Comparison of ENCODE assay signal across 8 mouse cellular contexts in genomic region chr9:35166144-35166797, GRCm38 (mm10). TPM values are rescaled to one million over a fixed set of nuclear protein-coding genes. Genes with fewer than 3 reads are reported as not detected.
DNase-seq lines count a peak whose midpoint lies in the region; ATAC-seq and TF ChIP-seq lines count a peak whose summit lies in the region.

No protein-coding gene starts in this region.

- no peak overlapping the region for H3K4me3 ChIP-seq in kidney, adult 2 months (ENCODE audit: insufficient read depth, low read depth, low read length)
- no peak overlapping the region for H3K4me3 ChIP-seq in liver, postnatal 0 days (ENCODE audit: low read depth, low read length)

- H3K9me3 ChIP-seq in liver, postnatal 0 days (ENCODE audit: low read length): no peaks in the 10 kb centered on the region

- no peak for TF ChIP-seq EP300 in liver, postnatal 0 days (IDR thresholded peaks at IDR 0.05; ENCODE audit: low read depth)

- H3K27ac ChIP-seq in kidney, adult 2 months (ENCODE audit: insufficient read depth, low read depth, low read length): peak overlapping the region; percentile 91
- H3K27ac ChIP-seq in liver, postnatal 0 days (ENCODE audit: low read depth): peak overlapping the region; percentile 45; the same call in 1 of the 2 replicates

- no peaks in the 10 kb centered on the region for H3K27me3 ChIP-seq in kidney, adult 2 months (replicated peaks; ENCODE audit: control insufficient read depth, insufficient read depth, low read length)
- H3K27me3 ChIP-seq in liver, postnatal 0 days (ENCODE audit: insufficient read depth, low read length): no peaks in the 10 kb centered on the region

- WGBS in kidney, adult 2 months: 6% methylated on average over 3 of the region's 3 CpGs
- 28% methylated on average over 3 of the region's 3 CpGs for WGBS in liver, postnatal 0 days (ENCODE audit: insufficient replicate concordance)

- peak; percentile 50 for TF ChIP-seq CTCF in kidney, adult 2 months (conservative IDR thresholded peaks at IDR 0.05; ENCODE audit: insufficient read depth, insufficient read length, low read depth, low read length)
- peak; percentile 75 for TF ChIP-seq CTCF in liver, postnatal 0 days (IDR thresholded peaks at IDR 0.05; ENCODE audit: low read depth)

- peaks cover 30% of the 10 kb centered on the region for H3K4me1 ChIP-seq in kidney, adult 2 months (ENCODE audit: control insufficient read depth, insufficient read depth, low read length)
- no peaks in the 10 kb centered on the region for H3K4me1 ChIP-seq in liver, postnatal 0 days (ENCODE audit: insufficient read depth)

- no peak overlapping the region for H3K4me2 ChIP-seq in liver, postnatal 0 days (ENCODE audit: low read depth, low read length)

- ATAC-seq in hematopoietic stem cell, adult 5-6 weeks (replicated peaks in 1 of 2; ENCODE audit: insufficient read depth in 1 of 2, low FRiP score in 2 of 2, low TSS enrichment in 1 of 2, low read depth in 1 of 2, poor library complexity in 2 of 2, severe bottlenecking in 2 of 2): peak; percentile 43 to 71; a peak in 2 of 4 replicates
- peak; percentile 71 for ATAC-seq in liver, postnatal 0 days

- no peak for TF ChIP-seq POLR2A in kidney, adult 2 months (IDR thresholded peaks at IDR 0.05; ENCODE audit: low read depth, low read length)

- intact Hi-C loops in left cerebral cortex, postnatal 10 days (cut with DNase I): loop anchor here (2.0 to 10.0 kb wide), 3 partner anchors 49 to 671 kb away; partner anchors contain the start of gene St3gal4

- no peak overlapping the region for H3K9ac ChIP-seq in liver, postnatal 0 days (replicated peaks)

- DNase-seq in kidney, adult 2 months: peak; percentile 75
- no peak for DNase-seq in kidney, adult 9 months
- peak; percentile 24 for DNase-seq in c-Kit-positive CD71-negative TER-119-negative erythroid progenitor cells, embryonic 14.5 days (ENCODE audit: low read depth)
- no peak for DNase-seq in liver, postnatal 0 days
- peak; percentile 77 for DNase-seq in retina, postnatal 1 day
- DNase-seq in spleen, postnatal 10 days (ENCODE audit: low spot score in 2 of 2): no peak
- DNase-seq in left cerebral cortex, postnatal 10 days (ENCODE audit: extremely low spot score in 1 of 2, low spot score in 2 of 2): no peak

- H3K36me3 ChIP-seq in kidney, adult 2 months (ENCODE audit: control insufficient read depth, insufficient read depth, low read length): no peaks in the 10 kb centered on the region
- peaks cover 10% of the 10 kb centered on the region; the same call in 1 of the 2 replicates for H3K36me3 ChIP-seq in liver, postnatal 0 days (replicated peaks; ENCODE audit: insufficient read depth, low read length)

RNA-seq across cellular contexts. Expression of gene Dcps, which starts 9.6 kb away (rescaled TPM):
- 36.2 and 41.1 TPM in 2 replicates for polyA plus RNA-seq in kidney, adult 2 months (2012; rRNA removed)
- 48.6 and 56.6 TPM in 2 replicates for total RNA-seq in hematopoietic stem cell, adult 5-6 weeks (2017)
- polyA plus RNA-seq in liver, postnatal 0 days (2015; fragmentation: Nextera tagmentation; extraction: Ambion mirVana): 23.7 and 23.9 TPM in 2 replicates
- total RNA-seq in left cerebral cortex, postnatal 10 days (2021): 10 to 100 TPM; 17.6 to 18.5 TPM

RNA-seq across cellular contexts. Expression of gene Srpr, which starts 33.7 kb away (rescaled TPM):
- 84.9 and 85.9 TPM in 2 replicates for polyA plus RNA-seq in kidney, adult 2 months (2012; rRNA removed)
- total RNA-seq in hematopoietic stem cell, adult 5-6 weeks (2017): 76.2 and 82.3 TPM in 2 replicates
- 93.4 and 94.4 TPM in 2 replicates for polyA plus RNA-seq in liver, postnatal 0 days (2015; fragmentation: Nextera tagmentation; extraction: Ambion mirVana)
- total RNA-seq in left cerebral cortex, postnatal 10 days (2021): 10 to 100 TPM; 54.4 to 61.0 TPM

RNA-seq across cellular contexts. Expression of gene Tirap, which starts 33.8 kb away (rescaled TPM):
- 8.1 and 11.2 TPM in 2 replicates for polyA plus RNA-seq in kidney, adult 2 months (2012; rRNA removed)
- 4.1 and 18.9 TPM in 2 replicates for total RNA-seq in hematopoietic stem cell, adult 5-6 weeks (2017)
- polyA plus RNA-seq in liver, postnatal 0 days (2015; fragmentation: Nextera tagmentation; extraction: Ambion mirVana): 8.8 and 10.6 TPM in 2 replicates
- total RNA-seq in left cerebral cortex, postnatal 10 days (2021): 1 to 10 TPM; 2.3 to 3.4 TPM

RNA-seq across cellular contexts. Expression of gene Foxred1, which starts 44.6 kb away (rescaled TPM):
- 37.0 and 39.1 TPM in 2 replicates for polyA plus RNA-seq in kidney, adult 2 months (2012; rRNA removed)
- 35.9 and 38.5 TPM in 2 replicates for total RNA-seq in hematopoietic stem cell, adult 5-6 weeks (2017)
- polyA plus RNA-seq in liver, postnatal 0 days (2015; fragmentation: Nextera tagmentation; extraction: Ambion mirVana): 26.7 and 29.2 TPM in 2 replicates
- 10 to 100 TPM; 39.3 to 41.7 TPM for total RNA-seq in left cerebral cortex, postnatal 10 days (2021)

RNA-seq across cellular contexts. Expression of gene St3gal4, which starts 47.2 kb away (rescaled TPM):
- 4.7 and 5.0 TPM in 2 replicates for polyA plus RNA-seq in kidney, adult 2 months (2012; rRNA removed)
- 27.1 and 36.1 TPM in 2 replicates for total RNA-seq in hematopoietic stem cell, adult 5-6 weeks (2017)
- polyA plus RNA-seq in liver, postnatal 0 days (2015; fragmentation: Nextera tagmentation; extraction: Ambion mirVana): 23.6 and 26.5 TPM in 2 replicates
- total RNA-seq in left cerebral cortex, postnatal 10 days (2021): 10 to 100 TPM; 26.8 to 27.2 TPM

Comparison
In these comparisons a context has a peak if more than half of its experiments do, and no peak if none do; other contexts are left out.
1. DNase-seq: peak in kidney, adult 2 months (single experiment), c-Kit-positive CD71-negative TER-119-negative erythroid progenitor cells, embryonic 14.5 days (single experiment) and retina, postnatal 1 day (single experiment); none in kidney, adult 9 months (single experiment), liver, postnatal 0 days (single experiment), spleen, postnatal 10 days (0 of 2) and left cerebral cortex, postnatal 10 days (0 of 2).